Mouse (Mus musculus) gastrocnemius, postnatal 36 days (tissue): ENCODE data around the gene Lpcat1. TPM values are rescaled to one million over a fixed set of nuclear protein-coding genes. Genes with fewer than 3 reads are reported as not detected.
A peak's percentile ranks its signal among the peaks of the same experiment; 100 is the strongest.

Experiments used
- DNase-seq, 2 experiments: peaks; one replicate each; pipeline ENCODE4 v3.0.0; 2022
- intact Hi-C: fragments of 180-260 bp; cut with DNase I; formaldehyde crosslinking; loops from one replicate; pipeline ENCODE4 v1.15.1; 2025
- total RNA-seq, 2 experiments: library from RNA; stranded (reverse); gene quantifications; 2 replicates each; pipeline ENCODE4 v1.2.3; 2021

Gene Lpcat1
- total RNA-seq, 2 experiments from 2014 or later: 2.7 TPM

- intact Hi-C loops: no loop called here
- peak in 1 of 2 experiments; percentile 42 for DNase-seq
Measured at GRCm38 (mm10) chr13:73445087-73445486, 21.9 kb upstream of the Lpcat1 start.

GRCm38 (mm10) chr13:73446076-73446475 is 20.9 kb upstream of the Lpcat1 start:
- intact Hi-C loops: no loop called here
- no peak for DNase-seq

GRCm38 (mm10) chr13:73446494-73446893 is 20.5 kb upstream of the Lpcat1 start:
- DNase-seq: no peak
- intact Hi-C loops: no loop called here

GRCm38 (mm10) chr13:73446943-73447342 is 20.1 kb upstream of the Lpcat1 start:
- intact Hi-C loops: no loop called here
- no peak for DNase-seq

- intact Hi-C loops: no loop called here
- DNase-seq: no peak
Measured at GRCm38 (mm10) chr13:73447478-73447877, 19.5 kb upstream of the Lpcat1 start.

- intact Hi-C loops: no loop called here
- DNase-seq: no peak
Measured at GRCm38 (mm10) chr13:73448201-73448600, 18.8 kb upstream of the Lpcat1 start.

GRCm38 (mm10) chr13:73448723-73449122 is 18.3 kb upstream of the Lpcat1 start:
- intact Hi-C loops: no loop called here

GRCm38 (mm10) chr13:73453503-73454217 is 13.3 kb upstream of the Lpcat1 start:
- no peak for DNase-seq
- intact Hi-C loops: no loop called here

More at GRCm38 (mm10) chr13:73448723-73449122, 18.3 kb upstream of the Lpcat1 start:
- no peak for DNase-seq

- DNase-seq: no peak
- intact Hi-C loops: no loop called here
Measured at GRCm38 (mm10) chr13:73455328-73455727, 11.7 kb upstream of the Lpcat1 start.

GRCm38 (mm10) chr13:73457301-73457700 is 9.7 kb upstream of the Lpcat1 start:
- DNase-seq: no peak
- intact Hi-C loops: no loop called here

- intact Hi-C loops: no loop called here
Measured at GRCm38 (mm10) chr13:73457741-73458140, 9.3 kb upstream of the Lpcat1 start.

GRCm38 (mm10) chr13:73458719-73459118 is 8.3 kb upstream of the Lpcat1 start:
- no peak for DNase-seq
- intact Hi-C loops: no loop called here

More at GRCm38 (mm10) chr13:73457741-73458140, 9.3 kb upstream of the Lpcat1 start:
- no peak for DNase-seq

GRCm38 (mm10) chr13:73459189-73459850 is 7.7 kb upstream of the Lpcat1 start:
- intact Hi-C loops: no loop called here
- no peak for DNase-seq

GRCm38 (mm10) chr13:73461551-73461950 is 5.4 kb upstream of the Lpcat1 start:
- no peak for DNase-seq
- intact Hi-C loops: no loop called here

- intact Hi-C loops: no loop called here
- no peak for DNase-seq
Measured at GRCm38 (mm10) chr13:73465156-73465555, 1.8 kb upstream of the Lpcat1 start.

GRCm38 (mm10) chr13:73466411-73466810 is 586 bp upstream of the Lpcat1 start:
- intact Hi-C loops: no loop called here
- DNase-seq: no peak

GRCm38 (mm10) chr13:73467421-73468237 is 632 bp downstream of the Lpcat1 start:
- intact Hi-C loops: no loop called here
- peak; percentile 27 for DNase-seq

GRCm38 (mm10) chr13:73468834-73469233 is 1.8 kb downstream of the Lpcat1 start:
- intact Hi-C loops: no loop called here

GRCm38 (mm10) chr13:73469257-73469967 is 2.4 kb downstream of the Lpcat1 start:
- DNase-seq: no peak
- intact Hi-C loops: no loop called here

More at GRCm38 (mm10) chr13:73468834-73469233, 1.8 kb downstream of the Lpcat1 start:
- no peak for DNase-seq

GRCm38 (mm10) chr13:73472481-73472880 is 5.5 kb downstream of the Lpcat1 start:
- no peak for DNase-seq
- intact Hi-C loops: no loop called here
